Mouse (Mus musculus): ENCODE data around the gene Lrrc29. TPM values are rescaled to one million over a fixed set of nuclear protein-coding genes. Genes with fewer than 3 reads are reported as not detected.

Gene Lrrc29
- total and polyA plus RNA-seq, 2 experiments from 2014 or later, result 2.4 to 2.5 TPM

DNA sequence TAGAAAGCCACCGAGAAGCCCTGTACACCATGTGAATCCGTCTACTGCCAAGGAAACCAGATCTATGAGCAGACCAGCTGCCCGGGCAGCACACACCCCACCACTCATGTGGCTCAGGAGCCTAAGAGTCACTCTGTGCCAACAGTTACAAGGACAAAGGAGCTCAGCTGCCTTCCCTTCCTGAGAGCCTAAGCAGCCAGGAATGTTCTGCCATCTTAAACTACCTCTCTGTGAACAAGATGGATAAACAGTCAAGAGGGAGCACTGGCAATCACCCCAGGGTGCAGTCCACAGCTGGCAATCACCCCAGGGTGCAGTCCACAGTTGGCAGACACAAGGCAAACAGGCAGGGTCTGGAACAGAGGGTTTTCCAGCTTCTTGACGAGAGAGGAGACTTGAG, 8.1 kb downstream of the Lrrc29 start:
- ATAC-seq (ENCODE audit: low FRiP score), result no peak

DNA sequence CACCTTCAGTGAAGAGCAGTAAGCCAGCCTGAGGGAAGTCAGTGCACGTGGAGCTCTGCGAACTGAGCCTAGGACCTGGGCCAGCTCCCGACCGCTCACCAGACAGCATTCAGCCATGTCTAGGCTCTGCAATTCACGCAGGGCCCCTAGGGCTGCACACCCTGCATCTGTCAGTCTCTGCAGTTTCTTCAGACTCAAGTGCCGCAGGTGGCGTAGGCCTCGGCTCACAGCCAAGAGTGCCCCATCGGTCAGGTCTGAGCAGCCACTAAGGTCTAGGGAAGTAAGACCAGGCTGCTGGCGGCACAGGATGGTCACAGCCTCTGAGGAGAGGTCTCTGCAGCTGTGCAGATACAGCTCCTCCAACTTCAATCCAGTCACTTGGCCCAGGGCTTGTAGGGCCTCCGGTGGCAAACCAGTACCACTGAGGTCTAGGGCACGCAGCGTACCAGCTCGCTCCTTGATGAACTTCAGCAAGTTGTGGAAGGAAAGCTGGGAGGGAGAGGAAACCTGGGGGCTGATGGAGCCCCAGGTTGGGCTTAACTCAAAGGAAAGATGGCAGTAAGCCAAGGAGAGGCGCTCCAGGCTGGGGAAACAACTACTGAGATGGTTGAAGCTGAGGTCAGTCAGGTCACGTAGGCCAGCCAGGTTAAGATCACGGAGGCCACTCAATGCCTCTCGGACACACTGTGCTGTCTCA, 10.9 kb downstream of the Lrrc29 start:
- peaks cover 53% of the 10 kb centered on the region for H3K36me3 ChIP-seq (ENCODE audit: insufficient read depth, low read length)
- no peak overlapping the region for H3K27ac ChIP-seq (ENCODE audit: low read depth, low read length)
- 94% methylated on average over 18 of the region's 18 CpGs for WGBS
- TF ChIP-seq CTCF (IDR thresholded peaks at IDR 0.05), result no peak
- H3K4me3 ChIP-seq (ENCODE audit: low read depth, low read length), result no peak overlapping the region
- no peaks in the 10 kb centered on the region for H3K9me3 ChIP-seq (ENCODE audit: low read length)
- H3K4me2 ChIP-seq (ENCODE audit: low read depth, low read length, poor library complexity, severe bottlenecking), result no peak overlapping the region
- H3K9ac ChIP-seq (replicated peaks; ENCODE audit: low read length, poor library complexity, severe bottlenecking), result no peak overlapping the region
- no peaks in the 10 kb centered on the region for H3K4me1 ChIP-seq (ENCODE audit: insufficient read depth, low read length)
- no peak for ATAC-seq (ENCODE audit: low FRiP score)
- no peaks in the 10 kb centered on the region for H3K27me3 ChIP-seq (ENCODE audit: insufficient read depth, low read length)
- no peak for DNase-seq (ENCODE audit: low spot score)

More for the DNA sequence above, 8.1 kb downstream of the Lrrc29 start:
- H3K9ac ChIP-seq (replicated peaks; ENCODE audit: low read length, poor library complexity, severe bottlenecking), result no peak overlapping the region
- WGBS, result 73% methylated on average over 4 of the region's 4 CpGs
- H3K27ac ChIP-seq (ENCODE audit: low read depth, low read length), result no peak overlapping the region
- peaks cover 47% of the 10 kb centered on the region for H3K36me3 ChIP-seq (ENCODE audit: insufficient read depth, low read length)
- H3K9me3 ChIP-seq (ENCODE audit: low read length), result no peaks in the 10 kb centered on the region
- no peaks in the 10 kb centered on the region for H3K27me3 ChIP-seq (ENCODE audit: insufficient read depth, low read length)
- H3K4me3 ChIP-seq (ENCODE audit: low read depth, low read length), result no peak overlapping the region
- TF ChIP-seq CTCF (IDR thresholded peaks at IDR 0.05), result no peak
- peak; percentile 24 for DNase-seq (ENCODE audit: low spot score)
- H3K4me1 ChIP-seq (ENCODE audit: insufficient read depth, low read length), result no peaks in the 10 kb centered on the region
- H3K4me2 ChIP-seq (ENCODE audit: low read depth, low read length, poor library complexity, severe bottlenecking), result no peak overlapping the region

- no peak for TF ChIP-seq CTCF (IDR thresholded peaks at IDR 0.05)
- Histone ChIP-seq H3K9ac (replicated peaks; ENCODE audit: low read length, poor library complexity, severe bottlenecking) (no peak overlapping the region), H3K27ac (ENCODE audit: low read depth, low read length) (no peak overlapping the region), H3K4me2 (ENCODE audit: low read depth, low read length, poor library complexity, severe bottlenecking) (no peak overlapping the region), H3K36me3 (ENCODE audit: insufficient read depth, low read length) (peaks cover 55% of the 10 kb centered on the region), H3K4me1 (ENCODE audit: insufficient read depth, low read length) (no peaks in the 10 kb centered on the region), H3K4me3 (ENCODE audit: low read depth, low read length) (no peak overlapping the region), H3K9me3 (ENCODE audit: low read length) (no peaks in the 10 kb centered on the region), H3K27me3 (ENCODE audit: insufficient read depth, low read length) (no peaks in the 10 kb centered on the region)
- WGBS, result 85% methylated on average over 9 of the region's 9 CpGs
- ATAC-seq (ENCODE audit: low FRiP score) (no peak), DNase-seq (ENCODE audit: low spot score) (no peak)
These were observed 12.3 kb downstream of the Lrrc29 start for GRCm38 (mm10) chr8:105313622-105314402.

GRCm38 (mm10) chr8:105312891-105313481, 13.1 kb downstream of the Lrrc29 start:
- DNase-seq (ENCODE audit: low spot score) (no peak), ATAC-seq (ENCODE audit: low FRiP score) (no peak)
- Histone ChIP-seq H3K4me2 (ENCODE audit: low read depth, low read length, poor library complexity, severe bottlenecking) (no peak overlapping the region), H3K9me3 (ENCODE audit: low read length) (no peaks in the 10 kb centered on the region), H3K27ac (ENCODE audit: low read depth, low read length) (no peak overlapping the region), H3K36me3 (ENCODE audit: insufficient read depth, low read length) (peaks cover 53% of the 10 kb centered on the region), H3K4me3 (ENCODE audit: low read depth, low read length) (no peak overlapping the region), H3K27me3 (ENCODE audit: insufficient read depth, low read length) (no peaks in the 10 kb centered on the region), H3K9ac (replicated peaks; ENCODE audit: low read length, poor library complexity, severe bottlenecking) (no peak overlapping the region), H3K4me1 (ENCODE audit: insufficient read depth, low read length) (no peaks in the 10 kb centered on the region)
- no peak for TF ChIP-seq CTCF (IDR thresholded peaks at IDR 0.05)
- 90% methylated on average over 8 of the region's 8 CpGs for WGBS

GRCm38 (mm10) chr8:105311718-105312117, 14.4 kb downstream of the Lrrc29 start:
- TF ChIP-seq CTCF (IDR thresholded peaks at IDR 0.05), result peak; percentile 37
- Histone ChIP-seq H3K4me1 (ENCODE audit: insufficient read depth, low read length) (no peaks in the 10 kb centered on the region), H3K9me3 (ENCODE audit: low read length) (no peaks in the 10 kb centered on the region), H3K4me3 (ENCODE audit: low read depth, low read length) (no peak overlapping the region), H3K27ac (ENCODE audit: low read depth, low read length) (no peak overlapping the region), H3K9ac (replicated peaks; ENCODE audit: low read length, poor library complexity, severe bottlenecking) (no peak overlapping the region), H3K4me2 (ENCODE audit: low read depth, low read length, poor library complexity, severe bottlenecking) (no peak overlapping the region), H3K36me3 (ENCODE audit: insufficient read depth, low read length) (peaks cover 59% of the 10 kb centered on the region), H3K27me3 (ENCODE audit: insufficient read depth, low read length) (no peaks in the 10 kb centered on the region)
- no peak for DNase-seq (ENCODE audit: low spot score)
- no peak for ATAC-seq (ENCODE audit: low FRiP score)
- WGBS, result 79% methylated on average over 1 of the region's 1 CpGs

GRCm38 (mm10) chr8:105310118-105310517, 16.0 kb downstream of the Lrrc29 start:
- Histone ChIP-seq H3K4me1 (ENCODE audit: insufficient read depth, low read length) (peaks cover 9% of the 10 kb centered on the region; the same call in 1 of the 2 replicates), H3K4me2 (ENCODE audit: low read depth, low read length, poor library complexity, severe bottlenecking) (no peak overlapping the region), H3K9me3 (ENCODE audit: low read length) (no peaks in the 10 kb centered on the region), H3K36me3 (ENCODE audit: insufficient read depth, low read length) (peaks cover 51% of the 10 kb centered on the region), H3K9ac (replicated peaks; ENCODE audit: low read length, poor library complexity, severe bottlenecking) (no peak overlapping the region), H3K4me3 (ENCODE audit: low read depth, low read length) (no peak overlapping the region), H3K27me3 (ENCODE audit: insufficient read depth, low read length) (no peaks in the 10 kb centered on the region), H3K27ac (ENCODE audit: low read depth, low read length) (no peak overlapping the region)
- ATAC-seq (ENCODE audit: low FRiP score) (no peak), DNase-seq (ENCODE audit: low spot score) (no peak)
- no peak for TF ChIP-seq CTCF (IDR thresholded peaks at IDR 0.05)
- WGBS, result 82% methylated on average over 8 of the region's 8 CpGs
